Mouse (Mus musculus) embryonic facial prominence, embryonic 10.5 days (tissue): ENCODE results near the gene Rpgrip1l. TPM values are rescaled to one million over a fixed set of nuclear protein-coding genes. Genes with fewer than 3 reads are reported as not detected.

Experiments
- DNase-seq: peaks from one replicate; pipeline ENCODE4 v3.0.0-alpha.2; 2017; ENCODE audit warnings: low spot score
- H3K27ac ChIP-seq: fragments of 300-500 bp; sonication (generic); replicated peaks from 2 replicates; pipeline ENCODE4 v1.5.1; 2016; ENCODE audit warnings: mild to moderate bottlenecking
- H3K27me3 ChIP-seq: fragments of 300-500 bp; sonication (generic); replicated peaks from 2 replicates; pipeline ENCODE4 v1.6.1; 2016; ENCODE audit warnings: low read depth, mild to moderate bottlenecking; ENCODE audit not compliant: poor library complexity, severe bottlenecking
- H3K36me3 ChIP-seq: fragments of 300-500 bp; sonication (generic); replicated peaks from 2 replicates; pipeline ENCODE4 v1.6.1; 2016; ENCODE audit warnings: mild to moderate bottlenecking, moderate library complexity
- H3K4me1 ChIP-seq: fragments of 300-500 bp; sonication (generic); 2 replicates; pipeline ENCODE4 v1.6.1; 2016
- H3K4me3 ChIP-seq: fragments of 300-500 bp; sonication (generic); 2 replicates; pipeline ENCODE4 v1.5.1; 2016; ENCODE audit warnings: mild to moderate bottlenecking, moderate library complexity
- H3K9me3 ChIP-seq: fragments of 300-500 bp; sonication (generic); 2 replicates; pipeline ENCODE4 v1.6.1; 2016; ENCODE audit warnings: mild to moderate bottlenecking
- WGBS: fragments of 180-500 bp; shearing (Covaris S2); methylation state at CpG from one replicate; pipeline ENCODE4 v1.1.7; 2016; 5-methylcytosine and 5-hydroxymethylcytosine counted together
- polyA plus RNA-seq: library from polyadenylated mRNA; unstranded; fragments of >200 nt; fragmentation: Nextera tagmentation; extraction: Ambion mirVana; gene quantifications from 2 replicates; pipeline ENCODE4 v1.2.1, GENCODE M21; 2016

Rpgrip1l gene
- polyA plus RNA-seq, 1 experiment from 2014 or later = 11.1 TPM

DNA sequence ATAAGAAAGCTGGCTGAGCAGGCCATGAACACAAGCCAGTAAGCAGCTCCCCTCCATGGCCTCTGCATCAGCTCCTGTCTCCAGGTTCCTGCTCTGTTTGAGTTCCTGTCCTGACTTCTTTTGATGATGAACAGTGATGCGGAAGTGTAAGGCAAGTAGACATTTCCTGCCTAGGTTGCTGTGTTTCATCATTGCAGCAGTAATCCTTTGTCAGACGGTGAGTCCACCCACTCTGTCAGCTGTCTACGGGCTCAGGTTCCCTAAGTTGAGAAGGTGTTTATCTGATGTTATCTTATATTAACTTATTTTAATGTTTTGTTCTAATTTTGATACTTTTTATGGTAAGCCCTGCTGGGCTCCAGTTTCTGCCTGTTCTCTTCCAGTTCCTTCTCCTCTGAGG, 13.0 kb upstream of the Rpgrip1l start:
- Histone ChIP-seq H3K36me3 (peaks cover 39% of the 10 kb centered on the region), H3K4me3 (no peak overlapping the region), H3K27me3 (no peaks in the 10 kb centered on the region), H3K9me3 (no peaks in the 10 kb centered on the region), H3K27ac (no peak overlapping the region), H3K4me1 (peaks cover 59% of the 10 kb centered on the region)
- no peak for DNase-seq
- WGBS = 64% methylated on average over 3 of the region's 3 CpGs

DNA sequence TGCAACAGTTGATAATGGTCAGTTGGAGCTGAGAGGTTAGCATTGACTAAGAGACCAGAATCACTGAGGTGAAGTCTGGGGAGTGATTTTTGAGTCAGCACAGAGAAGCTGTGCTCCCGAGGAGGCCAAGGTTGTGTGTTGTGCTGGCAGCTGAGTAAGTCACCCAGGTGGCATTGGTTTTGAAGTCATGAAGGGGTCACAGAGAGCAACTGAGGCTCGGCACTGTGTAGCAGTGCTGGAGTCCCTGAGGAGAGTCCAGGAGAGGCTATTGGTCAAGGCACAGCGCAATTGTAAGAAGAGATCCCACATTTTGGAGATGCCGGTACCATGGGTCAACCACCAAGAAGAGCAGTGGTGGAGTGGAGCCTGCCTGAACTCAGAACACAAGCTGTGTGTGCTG, 11.9 kb upstream of the Rpgrip1l start:
- Histone ChIP-seq H3K27ac (no peak overlapping the region), H3K9me3 (no peaks in the 10 kb centered on the region), H3K36me3 (peaks cover 39% of the 10 kb centered on the region), H3K4me1 (peaks cover 48% of the 10 kb centered on the region), H3K27me3 (no peaks in the 10 kb centered on the region), H3K4me3 (no peak overlapping the region)
- DNase-seq = no peak
- 80% methylated on average over 4 of the region's 4 CpGs for WGBS

DNA sequence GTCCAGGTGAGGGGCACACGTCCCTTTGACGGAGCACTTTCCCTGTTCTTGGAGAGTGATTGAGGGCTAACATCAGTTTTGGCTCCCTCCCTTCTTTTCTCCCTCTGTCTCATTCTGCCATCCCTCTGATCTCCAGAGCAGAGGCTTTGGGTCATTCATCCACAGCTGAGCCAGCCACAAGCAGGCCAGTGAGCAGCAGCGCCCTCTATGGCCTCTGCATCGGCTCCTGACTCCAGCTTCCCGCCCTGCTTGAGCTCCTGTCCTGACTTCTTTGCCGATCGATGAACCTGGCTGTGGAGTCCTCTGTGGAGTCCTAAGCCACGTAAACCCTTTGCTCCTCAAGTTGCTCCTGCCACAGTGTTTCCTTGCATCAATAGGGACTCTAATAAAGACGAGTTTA, 11.2 kb upstream of the Rpgrip1l start:
- H3K27ac ChIP-seq = no peak overlapping the region
- peaks cover 41% of the 10 kb centered on the region for H3K4me1 ChIP-seq
- DNase-seq = no peak
- H3K27me3 ChIP-seq = no peaks in the 10 kb centered on the region
- H3K9me3 ChIP-seq = no peaks in the 10 kb centered on the region
- H3K36me3 ChIP-seq = peaks cover 39% of the 10 kb centered on the region
- whole genome bisulfite sequencing = 40% methylated on average over 9 of the region's 9 CpGs
- H3K4me3 ChIP-seq = no peak overlapping the region

DNA sequence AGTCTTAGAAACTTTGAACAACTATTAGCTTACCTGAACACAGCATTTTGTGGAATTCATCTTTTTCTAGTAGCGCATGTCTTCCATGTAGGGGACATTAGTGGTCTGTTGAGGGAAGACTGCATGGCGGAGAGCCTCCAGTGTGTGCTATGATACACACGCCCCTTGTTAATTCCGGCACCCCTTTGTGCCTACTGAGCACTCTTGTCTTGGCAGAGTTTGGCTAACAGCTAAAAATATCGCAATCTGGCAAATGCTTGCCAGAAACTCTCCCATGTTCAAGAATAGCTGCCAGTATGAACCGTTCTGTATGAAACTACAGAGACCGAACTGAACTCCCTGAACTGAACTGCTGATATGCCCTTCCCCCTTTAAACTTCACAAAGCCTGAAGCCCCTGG, 10.4 kb upstream of the Rpgrip1l start:
- no peaks in the 10 kb centered on the region for H3K27me3 ChIP-seq
- H3K4me3 ChIP-seq = no peak overlapping the region
- WGBS = 80% methylated on average over 7 of the region's 7 CpGs
- peaks cover 34% of the 10 kb centered on the region for H3K4me1 ChIP-seq
- DNase-seq = no peak
- H3K9me3 ChIP-seq = no peaks in the 10 kb centered on the region
- peaks cover 39% of the 10 kb centered on the region for H3K36me3 ChIP-seq
- no peak overlapping the region; the same call in 1 of the 2 replicates for H3K27ac ChIP-seq

GRCm38 (mm10) chr8:91318938-91319729, 6.1 kb upstream of the Rpgrip1l start:
- Histone ChIP-seq H3K27ac (no peak overlapping the region), H3K27me3 (no peaks in the 10 kb centered on the region), H3K9me3 (no peaks in the 10 kb centered on the region), H3K4me1 (peaks cover 24% of the 10 kb centered on the region), H3K4me3 (no peak overlapping the region), H3K36me3 (peaks cover 12% of the 10 kb centered on the region)
- 90% methylated on average over 7 of the region's 7 CpGs for WGBS
- no peak for DNase-seq

- no peak for DNase-seq
- H3K4me1 ChIP-seq = peaks cover 17% of the 10 kb centered on the region
- no peak overlapping the region for H3K4me3 ChIP-seq
- no peaks in the 10 kb centered on the region for H3K27me3 ChIP-seq
- 91% methylated on average over 5 of the region's 5 CpGs for WGBS
- H3K36me3 ChIP-seq = peaks cover 9% of the 10 kb centered on the region; the same call in 1 of the 2 replicates
- no peak overlapping the region for H3K27ac ChIP-seq
- H3K9me3 ChIP-seq = no peaks in the 10 kb centered on the region
These were observed 4.6 kb upstream of the Rpgrip1l start for GRCm38 (mm10) chr8:91317567-91318227.

DNA sequence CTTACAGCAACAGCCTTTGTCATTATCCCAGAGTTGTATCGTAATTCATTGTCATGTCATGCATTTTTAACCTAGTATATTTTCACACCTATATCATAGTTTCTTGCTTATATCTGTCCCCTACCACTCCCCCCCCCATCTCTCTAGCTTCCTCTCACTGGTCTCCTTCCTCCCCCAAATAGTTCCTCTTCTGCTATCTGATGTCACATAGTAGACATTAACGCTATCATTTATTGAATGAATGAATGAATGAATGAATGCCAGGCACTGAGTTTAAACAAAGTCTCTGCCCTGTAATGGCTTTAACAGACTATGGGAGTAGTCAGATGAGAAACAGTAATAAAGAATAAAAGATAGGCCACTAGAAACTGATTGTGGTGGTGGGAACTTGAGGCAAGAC, 720 bp downstream of the Rpgrip1l start:
- Histone ChIP-seq H3K9me3 (no peaks in the 10 kb centered on the region), H3K27me3 (no peaks in the 10 kb centered on the region), H3K4me1 (peaks cover 22% of the 10 kb centered on the region), H3K36me3 (peaks cover 7% of the 10 kb centered on the region; the same call in 1 of the 2 replicates), H3K4me3 (peak overlapping the region; percentile 84), H3K27ac (peak overlapping the region; percentile 96; the same call in 1 of the 2 replicates)
- WGBS = 81% methylated on average over 2 of the region's 2 CpGs
- no peak for DNase-seq

- H3K4me3 ChIP-seq = no peak overlapping the region
- 73% methylated on average over 17 of the region's 17 CpGs for WGBS
- no peaks in the 10 kb centered on the region for H3K4me1 ChIP-seq
- H3K36me3 ChIP-seq = peaks cover 35% of the 10 kb centered on the region
- no peaks in the 10 kb centered on the region for H3K9me3 ChIP-seq
- peak; percentile 50 for DNase-seq
- 0 out of 2 replicates have a peak overlapping the region, but pooled peaks have one; percentile 24 for H3K27ac ChIP-seq
- H3K27me3 ChIP-seq = no peaks in the 10 kb centered on the region
These were observed 8.3 kb downstream of the Rpgrip1l start for GRCm38 (mm10) chr8:91304481-91305386.

GRCm38 (mm10) chr8:91298672-91299071, 14.4 kb downstream of the Rpgrip1l start:
- H3K4me1 ChIP-seq = peaks cover 6% of the 10 kb centered on the region
- no peak for DNase-seq
- H3K9me3 ChIP-seq = no peaks in the 10 kb centered on the region
- 88% methylated on average over 2 of the region's 2 CpGs for WGBS
- H3K27ac ChIP-seq = no peak overlapping the region
- H3K4me3 ChIP-seq = no peak overlapping the region
- no peaks in the 10 kb centered on the region for H3K27me3 ChIP-seq
- peaks cover 32% of the 10 kb centered on the region for H3K36me3 ChIP-seq

DNA sequence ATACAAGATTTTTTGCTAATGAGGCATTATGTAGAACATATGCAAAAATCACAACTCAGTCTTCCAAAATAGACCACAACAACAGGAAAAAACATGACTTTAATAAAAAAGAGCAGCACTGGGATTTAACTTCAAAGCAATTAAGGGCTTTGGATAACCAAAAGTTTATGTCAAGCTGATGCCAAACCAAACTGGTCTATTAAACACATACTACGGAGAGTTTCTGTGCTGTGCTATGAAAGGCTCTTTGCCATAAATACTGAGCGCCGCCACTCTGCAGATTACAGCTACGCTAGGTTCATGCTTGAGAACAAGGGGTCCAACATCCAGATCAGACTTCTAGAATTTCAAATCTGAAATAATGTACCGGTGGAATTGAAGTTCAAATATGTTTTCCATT, 17.3 kb downstream of the Rpgrip1l start:
- 80% methylated on average over 5 of the region's 5 CpGs for WGBS
- H3K4me1 ChIP-seq = peaks cover 6% of the 10 kb centered on the region
- H3K27ac ChIP-seq = no peak overlapping the region
- no peaks in the 10 kb centered on the region for H3K27me3 ChIP-seq
- peaks cover 13% of the 10 kb centered on the region for H3K36me3 ChIP-seq
- H3K4me3 ChIP-seq = no peak overlapping the region
- H3K9me3 ChIP-seq = no peaks in the 10 kb centered on the region
- DNase-seq = no peak

DNA sequence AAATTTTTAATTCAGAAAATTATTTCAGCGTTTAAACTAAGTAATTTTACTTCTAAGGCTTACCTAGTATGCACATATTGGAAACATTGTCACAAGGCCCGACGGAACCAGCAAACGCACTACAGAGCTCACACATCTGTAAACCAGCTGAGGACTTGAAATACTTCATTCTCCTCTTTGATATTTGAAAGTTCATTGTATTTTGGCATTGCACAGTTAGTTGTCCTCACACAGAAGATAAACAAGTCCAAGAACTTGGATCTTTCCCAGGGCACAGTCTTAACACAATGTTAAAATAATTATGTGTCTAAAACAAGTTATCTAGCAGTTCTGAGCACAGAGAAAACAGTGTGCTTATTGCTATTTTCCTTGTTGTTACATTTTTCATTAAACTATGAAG, 22.5 kb downstream of the Rpgrip1l start:
- Histone ChIP-seq H3K4me1 (peaks cover 15% of the 10 kb centered on the region), H3K27me3 (no peaks in the 10 kb centered on the region), H3K27ac (no peak overlapping the region), H3K36me3 (no peaks in the 10 kb centered on the region; the same call in 1 of the 2 replicates), H3K4me3 (no peak overlapping the region), H3K9me3 (no peaks in the 10 kb centered on the region)
- 77% methylated on average over 4 of the region's 4 CpGs for WGBS
- DNase-seq = no peak

GRCm38 (mm10) chr8:91286237-91286636, 26.8 kb downstream of the Rpgrip1l start:
- no peak overlapping the region for H3K27ac ChIP-seq
- DNase-seq = no peak
- WGBS = 86% methylated on average over 8 of the region's 8 CpGs
- H3K27me3 ChIP-seq = no peaks in the 10 kb centered on the region
- no peaks in the 10 kb centered on the region for H3K9me3 ChIP-seq
- H3K4me3 ChIP-seq = no peak overlapping the region
- peaks cover 8% of the 10 kb centered on the region for H3K4me1 ChIP-seq
- no peaks in the 10 kb centered on the region; the same call in 1 of the 2 replicates for H3K36me3 ChIP-seq
